Mouse (Mus musculus) limb, embryonic 10.5 days (tissue): ENCODE measurements around the gene Exog. TPM values are rescaled to one million over a fixed set of nuclear protein-coding genes. Genes with fewer than 3 reads are reported as not detected.

Experiments used
- DNase-seq: peaks from one replicate; pipeline ENCODE4 v3.0.0-alpha.2; 2017; ENCODE audit warnings: low spot score
- H3K27ac ChIP-seq: fragments of 300-500 bp; sonication (generic); 2 replicates; pipeline ENCODE4 v1.5.1; 2016; ENCODE audit warnings: mild to moderate bottlenecking
- H3K27me3 ChIP-seq: fragments of 300-500 bp; sonication (generic); 2 replicates; pipeline ENCODE4 v1.6.1; 2016; ENCODE audit warnings: low read depth, mild to moderate bottlenecking; ENCODE audit not compliant: poor library complexity, severe bottlenecking
- H3K36me3 ChIP-seq: fragments of 300-500 bp; sonication (generic); 2 replicates; pipeline ENCODE4 v1.6.1; 2016; ENCODE audit warnings: mild to moderate bottlenecking, moderate library complexity
- H3K4me1 ChIP-seq: fragments of 300-500 bp; sonication (generic); 2 replicates; pipeline ENCODE4 v1.6.1; 2016
- H3K4me3 ChIP-seq: fragments of 300-500 bp; sonication (generic); 2 replicates; pipeline ENCODE4 v1.5.1; 2016; ENCODE audit warnings: mild to moderate bottlenecking, moderate library complexity
- H3K9me3 ChIP-seq: fragments of 300-500 bp; sonication (generic); replicated peaks from 2 replicates; pipeline ENCODE4 v1.6.1; 2016; ENCODE audit warnings: mild to moderate bottlenecking
- WGBS: fragments of 180-500 bp; shearing (Covaris S2); methylation state at CpG from one replicate; pipeline ENCODE4 v1.1.7; 2016; 5-methylcytosine and 5-hydroxymethylcytosine counted together
- polyA plus RNA-seq: library from polyadenylated mRNA; unstranded; fragments of >200 nt; fragmentation: Nextera tagmentation; extraction: Ambion mirVana; gene quantifications from 2 replicates; pipeline ENCODE4 v1.2.1, GENCODE M21; 2016

The Exog gene
- 39.7 and 44.6 TPM in 2 replicates for polyA plus RNA-seq

- WGBS = under 1% methylated on average over 52 of the region's 52 CpGs
- peak; percentile 100 for DNase-seq
- H3K27me3 ChIP-seq = no peaks in the 10 kb centered on the region
- peaks cover 16% of the 10 kb centered on the region for H3K4me1 ChIP-seq
- peak within 1 kb of the TSS; percentile 93 for H3K27ac ChIP-seq
- H3K9me3 ChIP-seq = no peaks in the 10 kb centered on the region
- H3K4me3 ChIP-seq = peak within 1 kb of the TSS; percentile 96
- peaks cover 52% of the 10 kb centered on the region for H3K36me3 ChIP-seq
These were observed at the start of gene Exog for GRCm38 (mm10) chr9:119444738-119445429. Exog (plus strand) TSS chr9:119444943.

DNA sequence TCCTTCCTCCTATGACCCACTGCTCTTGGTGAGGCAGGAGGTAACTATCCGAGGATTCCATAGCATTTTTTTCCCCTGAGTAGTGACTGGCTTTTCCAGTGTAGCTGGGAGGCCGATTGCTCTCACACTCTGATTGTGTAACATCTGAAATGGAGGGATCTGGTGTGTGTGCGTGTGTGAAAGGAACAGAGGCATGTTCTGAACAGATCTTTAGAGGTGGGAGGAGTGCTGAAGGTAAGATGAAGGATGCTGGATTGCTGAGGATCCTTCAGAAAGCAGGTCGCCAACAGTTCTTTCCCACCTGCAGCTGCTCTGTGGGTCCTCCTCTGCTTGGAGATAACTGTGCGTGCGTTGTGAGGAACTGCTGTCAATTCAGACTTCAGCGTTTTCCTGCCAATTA lies 43.4 kb upstream of the Exog start:
- 9% methylated on average over 7 of the region's 7 CpGs for WGBS
- Histone ChIP-seq H3K27me3 (no peaks in the 10 kb centered on the region), H3K27ac (peak overlapping the region; percentile 100), H3K4me1 (peaks cover 36% of the 10 kb centered on the region), H3K9me3 (no peaks in the 10 kb centered on the region), H3K36me3 (peaks cover 17% of the 10 kb centered on the region), H3K4me3 (peak overlapping the region; percentile 95)
- DNase-seq = no peak

DNA sequence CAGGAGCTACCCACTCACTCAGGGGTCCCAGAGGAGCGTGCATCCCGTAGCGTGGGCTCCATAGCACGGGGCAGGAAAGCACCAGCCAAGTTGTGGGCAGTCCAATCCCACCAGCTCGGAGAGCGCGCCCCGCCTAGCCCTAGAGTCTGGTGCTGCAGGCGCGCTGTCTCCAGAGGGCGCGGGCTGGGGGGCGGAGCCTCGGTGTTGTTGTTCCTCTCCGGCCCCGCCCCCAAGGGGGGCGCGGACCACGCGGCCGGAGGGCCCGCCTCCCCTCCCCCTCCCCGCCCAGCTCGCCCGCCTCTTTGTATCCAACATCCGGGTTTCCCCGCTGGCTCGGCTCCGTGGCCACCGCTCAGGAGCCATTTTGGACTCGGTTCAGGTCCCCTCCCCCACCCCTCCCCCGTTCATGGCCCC lies 42.9 kb upstream of the Exog start, which contains the start of gene Acvr2b:
TSS of gene Acvr2b (plus strand) at position 318 of the 414 bp plus-strand sequence.
- peak within 1 kb of the TSS; percentile 95 for H3K4me3 ChIP-seq
- H3K36me3 ChIP-seq = peaks cover 21% of the 10 kb centered on the region
- H3K9me3 ChIP-seq = no peaks in the 10 kb centered on the region
- H3K27me3 ChIP-seq = no peaks in the 10 kb centered on the region
- peak; percentile 99 for DNase-seq
- peaks cover 36% of the 10 kb centered on the region for H3K4me1 ChIP-seq
- WGBS = under 1% methylated on average over 18 of the region's 32 CpGs
- peak within 1 kb of the TSS; percentile 100 for H3K27ac ChIP-seq

DNA sequence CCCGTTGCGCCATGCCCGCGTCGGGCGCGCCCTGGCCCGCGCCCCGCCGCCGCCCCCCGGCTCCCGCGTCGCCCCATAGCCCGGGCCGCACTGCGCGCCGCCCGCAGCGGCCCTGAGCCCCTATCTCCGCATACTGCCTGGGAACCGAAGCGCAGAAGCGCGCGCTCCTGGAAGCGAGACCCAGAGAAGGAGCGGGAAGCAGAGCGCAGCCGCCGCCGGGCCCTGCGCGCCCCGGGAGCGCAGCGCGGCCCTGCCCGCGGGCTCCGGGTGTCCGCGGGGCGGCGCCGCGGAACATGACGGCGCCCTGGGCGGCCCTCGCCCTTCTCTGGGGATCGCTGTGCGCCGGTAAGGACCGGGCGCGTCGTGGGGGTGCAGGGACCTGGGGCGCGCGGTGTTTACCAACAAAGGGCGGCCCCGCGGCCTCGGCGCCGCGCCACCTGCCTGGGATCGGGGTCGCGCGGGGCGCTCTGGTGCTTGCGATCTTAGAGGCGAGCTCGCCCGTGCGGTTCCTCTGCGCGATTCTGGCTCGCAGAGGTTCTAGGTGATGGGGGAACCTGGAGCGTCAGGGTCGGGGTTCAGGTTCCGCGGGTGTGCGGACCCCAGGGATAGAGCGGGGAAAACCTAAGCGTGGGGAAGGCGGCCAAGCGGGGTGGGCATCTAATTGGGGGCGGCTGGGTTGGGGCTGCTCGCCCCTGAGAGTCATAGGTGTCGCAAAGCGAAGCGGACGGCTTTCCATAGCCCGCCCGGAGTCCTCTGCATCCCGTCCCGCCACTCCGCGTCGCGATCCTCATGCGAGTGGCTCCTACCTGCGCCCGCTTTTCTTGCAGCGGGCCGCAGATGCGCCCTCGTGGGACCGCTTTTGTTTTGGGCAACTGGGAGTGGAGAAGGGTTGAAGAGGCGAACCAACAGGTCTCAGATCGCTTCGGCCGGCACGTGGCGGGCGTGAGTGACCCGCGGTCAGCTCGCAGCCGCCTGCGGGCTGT lies 42.2 kb upstream of the Exog start:
- Histone ChIP-seq H3K4me1 (peaks cover 36% of the 10 kb centered on the region), H3K36me3 (peaks cover 29% of the 10 kb centered on the region), H3K4me3 (peak overlapping the region; percentile 95), H3K9me3 (no peaks in the 10 kb centered on the region), H3K27me3 (no peaks in the 10 kb centered on the region), H3K27ac (peak overlapping the region; percentile 100)
- under 1% methylated on average over 120 of the region's 127 CpGs for WGBS
- DNase-seq = peak; percentile 77

GRCm38 (mm10) chr9:119403236-119403641 lies 41.5 kb upstream of the Exog start:
- H3K9me3 ChIP-seq = no peaks in the 10 kb centered on the region
- H3K4me1 ChIP-seq = peaks cover 41% of the 10 kb centered on the region
- H3K36me3 ChIP-seq = peaks cover 36% of the 10 kb centered on the region
- H3K4me3 ChIP-seq = peak overlapping the region; percentile 95
- H3K27ac ChIP-seq = peak overlapping the region; percentile 100
- no peaks in the 10 kb centered on the region for H3K27me3 ChIP-seq
- DNase-seq = peak; percentile 86
- under 1% methylated on average over 26 of the region's 26 CpGs for WGBS

GRCm38 (mm10) chr9:119404090-119404489 lies 40.7 kb upstream of the Exog start:
- Histone ChIP-seq H3K27me3 (no peaks in the 10 kb centered on the region), H3K27ac (peak overlapping the region; percentile 100), H3K4me3 (peak overlapping the region; percentile 95), H3K4me1 (peaks cover 48% of the 10 kb centered on the region), H3K36me3 (peaks cover 44% of the 10 kb centered on the region), H3K9me3 (no peaks in the 10 kb centered on the region)
- WGBS = 76% methylated on average over 5 of the region's 5 CpGs
- no peak for DNase-seq

DNA sequence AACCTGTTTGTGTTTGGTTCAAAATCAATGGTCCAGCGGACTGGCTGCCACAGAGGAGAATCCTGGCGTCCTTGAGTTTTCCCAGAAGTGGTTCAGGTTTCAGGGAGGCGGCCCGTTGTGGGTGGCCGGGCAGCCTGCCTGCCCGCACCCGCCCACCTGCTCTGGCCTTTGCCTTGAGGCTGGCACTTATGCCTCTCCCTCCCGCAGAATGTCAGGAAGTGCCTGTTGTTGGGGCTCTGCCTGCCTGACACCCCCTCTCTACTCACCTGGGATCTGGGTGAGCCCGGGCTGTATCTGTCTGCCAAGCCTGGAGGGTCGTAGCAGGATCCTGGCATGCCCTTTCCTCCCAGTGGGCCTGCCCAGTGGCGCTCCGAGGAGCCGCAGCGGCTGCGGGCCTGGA lies 36.9 kb upstream of the Exog start:
- no peak for DNase-seq
- Histone ChIP-seq H3K9me3 (peaks cover under 1% of the 10 kb centered on the region; the same call in 1 of the 2 replicates), H3K27me3 (no peaks in the 10 kb centered on the region), H3K4me1 (peaks cover 45% of the 10 kb centered on the region), H3K27ac (no peak overlapping the region), H3K36me3 (peaks cover 80% of the 10 kb centered on the region), H3K4me3 (no peak overlapping the region)
- 82% methylated on average over 15 of the region's 15 CpGs for WGBS

- WGBS = 91% methylated on average over 11 of the region's 11 CpGs
- peaks cover 3% of the 10 kb centered on the region; the same call in 1 of the 2 replicates for H3K9me3 ChIP-seq
- no peak for DNase-seq
- H3K36me3 ChIP-seq = peaks cover 89% of the 10 kb centered on the region
- H3K4me1 ChIP-seq = peaks cover 37% of the 10 kb centered on the region
- no peak overlapping the region for H3K4me3 ChIP-seq
- no peak overlapping the region for H3K27ac ChIP-seq
- H3K27me3 ChIP-seq = no peaks in the 10 kb centered on the region
These were observed 35.7 kb upstream of the Exog start for GRCm38 (mm10) chr9:119408898-119409664.

DNA sequence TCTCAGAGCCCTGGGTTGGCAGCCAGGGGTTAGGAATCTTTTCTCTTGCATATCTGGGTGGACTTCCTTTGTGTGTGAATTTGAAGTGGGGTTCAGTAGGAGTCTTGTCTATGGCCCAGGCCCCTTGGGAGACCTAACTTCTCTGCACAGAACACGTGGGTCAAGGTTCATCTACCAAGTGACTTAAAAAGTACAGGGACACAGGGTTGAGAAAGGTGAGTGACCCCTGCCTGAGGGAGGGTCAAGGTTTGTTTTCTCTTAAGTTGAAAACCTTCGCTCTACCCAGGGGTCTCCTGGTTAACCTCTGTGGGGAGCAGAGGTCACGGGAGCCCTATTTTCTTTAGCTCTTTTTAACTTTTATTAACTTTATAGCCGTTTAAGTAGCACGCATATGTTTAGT lies 34.9 kb upstream of the Exog start:
- H3K27ac ChIP-seq = no peak overlapping the region
- DNase-seq = no peak
- 81% methylated on average over 5 of the region's 5 CpGs for WGBS

DNA sequence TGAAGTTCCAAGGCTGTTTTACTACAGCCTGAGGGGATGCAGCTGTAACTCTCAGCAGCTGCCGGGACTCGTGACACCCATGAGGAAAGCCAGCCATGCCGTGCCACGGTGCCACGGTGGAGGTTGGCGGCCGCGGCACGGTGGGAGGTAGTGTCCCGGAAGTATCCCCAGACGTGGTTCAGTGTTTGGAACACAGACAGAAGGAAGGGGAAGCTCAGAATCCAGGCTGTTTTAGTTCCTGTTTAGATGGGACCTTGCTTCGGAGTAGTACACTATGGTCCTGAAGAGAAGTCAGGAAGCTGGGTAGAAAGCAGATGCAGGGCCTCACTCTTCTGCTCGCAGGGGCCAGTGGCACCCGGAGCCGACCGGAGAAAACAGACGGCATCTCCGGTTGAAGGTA lies 26.7 kb upstream of the Exog start:
- 84% methylated on average over 18 of the region's 18 CpGs for WGBS
- Histone ChIP-seq H3K4me3 (no peak overlapping the region), H3K4me1 (peaks cover 14% of the 10 kb centered on the region; the same call in 1 of the 2 replicates), H3K9me3 (peaks cover 1% of the 10 kb centered on the region; the same call in 1 of the 2 replicates), H3K27ac (no peak overlapping the region), H3K36me3 (peaks cover 30% of the 10 kb centered on the region), H3K27me3 (no peaks in the 10 kb centered on the region)
- DNase-seq = no peak

More for the DNA sequence above, 34.9 kb upstream of the Exog start:
- peaks cover 3% of the 10 kb centered on the region; the same call in 1 of the 2 replicates for H3K9me3 ChIP-seq
- H3K36me3 ChIP-seq = peaks cover 89% of the 10 kb centered on the region
- no peaks in the 10 kb centered on the region for H3K27me3 ChIP-seq
- no peak overlapping the region for H3K4me3 ChIP-seq
- peaks cover 32% of the 10 kb centered on the region for H3K4me1 ChIP-seq

DNA sequence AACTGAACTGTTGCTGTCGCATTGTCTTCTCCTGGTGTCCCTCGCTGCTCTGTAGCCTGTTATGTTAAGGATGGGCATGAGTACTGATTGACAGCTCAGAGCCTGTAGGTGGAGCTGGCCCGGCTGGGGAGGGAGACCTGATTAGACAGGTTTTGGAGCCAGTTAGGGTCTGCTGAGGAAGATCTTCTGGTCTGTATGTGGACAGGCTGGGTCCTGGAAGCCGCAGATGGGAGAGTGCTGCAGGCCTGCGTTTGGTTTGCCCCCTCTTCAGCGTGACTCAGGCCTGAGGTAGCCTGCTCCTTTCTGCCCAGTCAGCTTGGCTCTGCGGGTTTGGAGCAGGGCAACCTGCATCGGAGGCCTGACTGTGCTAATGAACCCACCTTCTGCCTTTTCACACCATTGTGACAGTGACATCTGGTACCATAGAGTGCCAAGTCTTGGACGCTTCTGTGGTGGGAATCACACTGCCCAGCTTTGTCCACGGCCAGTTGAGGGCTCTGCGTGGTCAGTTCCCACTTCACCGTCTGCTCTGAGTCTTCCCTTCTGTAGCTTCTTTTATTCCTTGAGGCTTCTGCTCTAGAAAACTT lies 24.8 kb upstream of the Exog start:
- Histone ChIP-seq H3K27me3 (no peaks in the 10 kb centered on the region), H3K27ac (no peak overlapping the region), H3K36me3 (peaks cover 34% of the 10 kb centered on the region), H3K9me3 (no peaks in the 10 kb centered on the region), H3K4me1 (peaks cover 21% of the 10 kb centered on the region), H3K4me3 (no peak overlapping the region)
- 81% methylated on average over 12 of the region's 12 CpGs for WGBS
- DNase-seq = no peak
